Mouse (Mus musculus): ENCODE measurements around the gene Opcml. TPM values are rescaled to one million over a fixed set of nuclear protein-coding genes. Genes with fewer than 3 reads are reported as not detected.

Gene Opcml
- total RNA-seq, 2 experiments from 2014 or later = 235 to 266 TPM

DNA sequence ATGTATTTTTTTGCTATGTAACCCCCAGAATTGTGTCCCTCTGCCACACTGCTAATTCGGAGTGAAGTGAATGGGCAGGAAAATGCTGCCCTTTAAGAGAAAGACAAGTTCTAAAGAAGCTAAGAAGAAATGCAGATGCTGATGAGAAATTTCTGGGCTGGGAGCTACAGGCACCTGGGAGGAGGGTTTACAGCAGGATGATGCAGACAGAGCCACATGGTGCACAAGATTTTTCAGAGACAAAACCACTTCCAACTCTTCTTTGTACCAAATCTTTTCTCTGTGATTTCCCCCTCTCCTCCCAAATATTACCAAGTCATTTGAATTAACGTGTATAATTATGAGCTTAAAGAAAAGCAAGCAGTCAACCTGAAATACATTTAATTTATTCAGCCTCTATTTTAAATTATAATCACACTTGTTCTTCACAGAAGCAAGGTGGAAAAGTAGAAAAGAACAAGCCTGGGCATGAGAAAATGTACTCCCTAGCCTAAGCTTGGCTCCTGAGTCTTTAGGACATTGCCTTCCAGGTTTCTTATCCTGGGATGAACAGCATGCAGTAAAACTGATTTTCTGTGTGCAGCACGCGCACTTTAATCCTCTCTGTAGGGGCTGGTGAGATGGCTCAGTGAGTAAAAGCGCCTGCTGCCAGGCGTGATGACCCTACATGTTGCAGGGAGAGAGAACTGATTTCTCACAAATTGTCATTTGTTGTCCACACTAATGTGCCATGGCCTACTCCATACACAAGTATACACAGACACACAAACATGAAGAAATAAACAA lies 890.9 kb downstream of the Opcml start:
- DNase-seq (ENCODE audit: extremely low spot score in 1 of 2, low spot score in 1 of 2) = no peak

DNA sequence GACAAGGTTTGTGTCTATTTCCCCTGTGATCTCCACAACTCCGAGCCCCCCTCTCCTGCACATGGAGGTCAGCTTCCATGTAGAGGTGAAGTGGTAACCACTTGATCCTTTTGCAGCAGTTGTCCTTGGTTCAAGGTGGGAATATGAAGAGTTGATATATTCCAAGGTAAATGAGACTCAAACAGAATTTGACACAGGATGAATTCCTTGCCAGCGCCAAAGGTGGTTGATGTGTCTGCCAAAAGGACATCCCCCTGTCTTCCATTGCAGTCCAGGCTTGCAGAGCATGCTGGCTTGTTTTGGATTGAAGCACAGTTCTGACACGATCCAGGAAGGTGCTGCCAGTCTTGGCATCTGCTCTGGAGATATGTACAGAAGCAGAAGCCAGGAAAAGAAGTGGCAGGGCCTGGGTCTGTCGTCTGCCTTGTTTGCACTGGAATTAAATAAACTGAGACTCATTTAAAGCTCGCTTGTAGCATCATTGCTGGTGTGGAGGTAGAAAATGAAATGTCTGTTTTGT lies 893.4 kb downstream of the Opcml start:
- no peak for DNase-seq (ENCODE audit: extremely low spot score in 1 of 2, low spot score in 1 of 2)

DNA sequence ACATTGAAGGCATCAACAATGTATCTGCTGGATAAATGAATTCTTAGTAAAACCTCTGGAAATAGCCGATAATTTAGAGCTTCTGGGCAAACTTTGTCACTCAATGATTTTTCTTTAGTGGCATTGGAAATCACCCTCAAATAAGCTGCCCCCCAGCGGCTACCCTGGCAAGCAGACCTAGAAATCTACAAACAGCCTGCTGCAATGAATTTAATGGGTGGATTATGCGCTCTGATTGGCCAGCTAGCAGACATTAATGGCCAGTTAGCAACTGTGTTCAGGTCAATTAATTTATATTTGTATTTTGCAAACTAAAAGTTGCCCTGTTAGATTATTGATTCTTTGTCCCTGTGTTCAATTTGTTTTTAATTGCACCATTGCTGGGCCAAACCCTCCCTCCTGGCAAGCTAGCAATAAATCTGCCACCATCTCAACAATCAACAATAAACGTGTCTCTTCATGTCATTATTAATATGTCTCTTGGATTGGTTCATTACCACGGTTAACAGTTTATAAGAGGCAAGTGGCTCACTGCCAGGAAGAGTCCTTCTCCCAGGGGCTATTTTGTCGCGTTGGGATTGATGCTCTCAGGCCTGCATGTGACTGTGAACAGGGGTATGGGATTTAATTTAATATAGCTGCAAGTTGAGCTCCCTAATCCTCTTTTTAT lies 896.5 kb downstream of the Opcml start:
- DNase-seq (ENCODE audit: extremely low spot score in 1 of 2, low spot score in 1 of 2) = no peak

DNA sequence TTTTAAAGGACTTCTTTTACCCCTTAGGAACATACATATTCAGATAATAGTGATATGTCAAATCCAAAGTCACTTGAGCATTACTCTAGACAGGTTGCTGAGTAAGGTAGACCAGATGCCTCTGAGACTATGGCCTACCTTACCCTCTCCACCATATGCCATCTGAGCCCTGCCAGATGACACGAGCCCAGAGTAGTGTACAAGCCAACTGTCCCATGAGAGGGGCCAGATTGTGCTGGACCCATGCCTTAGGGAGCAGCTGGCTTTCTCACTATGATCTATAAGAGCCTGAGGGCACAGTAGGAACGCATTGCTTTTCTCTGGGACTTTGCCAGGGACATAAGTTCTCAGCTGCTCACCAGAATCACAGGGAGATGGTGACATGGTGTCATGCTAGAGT lies 899.6 kb downstream of the Opcml start:
- no peak for DNase-seq (ENCODE audit: extremely low spot score in 1 of 2, low spot score in 1 of 2)

DNA sequence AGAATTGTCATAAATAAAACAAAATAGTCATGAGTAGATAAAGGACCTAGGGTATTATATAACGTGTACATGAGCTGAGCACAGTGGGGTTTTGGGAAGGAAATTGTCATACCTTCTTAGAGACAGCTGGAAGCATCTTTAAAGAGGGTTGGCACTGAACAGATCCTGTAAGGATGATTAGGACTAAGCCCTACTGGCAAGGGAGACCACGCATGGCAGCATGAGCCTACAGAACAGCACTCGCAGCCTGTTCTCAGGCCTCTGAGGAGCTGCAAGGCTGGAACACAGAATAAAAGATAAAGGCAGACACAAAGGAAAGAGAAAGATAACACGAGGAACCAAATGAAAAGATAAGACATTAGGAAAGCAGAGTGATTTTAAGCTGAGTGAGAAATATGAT lies 915.2 kb downstream of the Opcml start:
- DNase-seq (ENCODE audit: extremely low spot score in 1 of 2, low spot score in 1 of 2) = no peak

DNA sequence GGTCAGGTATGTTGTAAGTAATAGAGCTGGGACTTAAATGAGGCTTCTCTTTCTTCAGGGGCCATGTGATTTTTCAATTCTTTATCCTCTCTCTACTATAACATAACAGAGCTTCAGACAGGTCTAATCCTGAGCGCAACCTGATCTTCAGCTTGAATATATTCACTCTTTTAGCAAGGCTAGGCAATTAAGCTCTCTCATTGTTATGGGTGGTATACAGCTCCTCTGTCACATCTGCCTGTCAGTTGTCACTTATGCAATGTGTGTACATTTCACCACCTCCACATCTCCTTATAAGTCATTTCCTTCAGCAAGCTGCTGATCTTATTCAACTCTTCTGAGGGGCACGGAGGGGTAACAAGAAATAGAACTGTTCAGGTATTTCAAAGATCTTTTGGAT lies 924.0 kb downstream of the Opcml start:
- no peak for DNase-seq (ENCODE audit: extremely low spot score in 1 of 2, low spot score in 1 of 2)

DNA sequence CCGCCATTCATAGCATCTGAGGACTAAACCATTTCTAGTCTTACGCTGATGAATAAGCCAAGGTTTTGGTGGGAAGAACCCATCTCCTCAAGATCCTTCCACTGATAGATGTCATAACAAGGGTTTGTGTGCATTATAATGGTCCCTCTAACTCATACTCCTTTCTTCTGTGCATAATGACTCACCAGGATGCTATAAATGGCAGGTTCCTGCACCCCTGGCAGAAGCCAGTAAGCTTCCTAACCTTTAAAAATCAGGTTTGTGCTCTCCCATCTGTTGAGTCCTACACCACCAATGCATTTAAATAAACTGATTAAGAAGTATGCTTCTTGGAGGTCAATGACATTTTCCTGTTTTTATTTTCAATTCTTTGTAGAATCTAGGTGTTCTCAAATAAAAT lies 929.6 kb downstream of the Opcml start:
- no peak for DNase-seq (ENCODE audit: extremely low spot score in 1 of 2, low spot score in 1 of 2)

DNA sequence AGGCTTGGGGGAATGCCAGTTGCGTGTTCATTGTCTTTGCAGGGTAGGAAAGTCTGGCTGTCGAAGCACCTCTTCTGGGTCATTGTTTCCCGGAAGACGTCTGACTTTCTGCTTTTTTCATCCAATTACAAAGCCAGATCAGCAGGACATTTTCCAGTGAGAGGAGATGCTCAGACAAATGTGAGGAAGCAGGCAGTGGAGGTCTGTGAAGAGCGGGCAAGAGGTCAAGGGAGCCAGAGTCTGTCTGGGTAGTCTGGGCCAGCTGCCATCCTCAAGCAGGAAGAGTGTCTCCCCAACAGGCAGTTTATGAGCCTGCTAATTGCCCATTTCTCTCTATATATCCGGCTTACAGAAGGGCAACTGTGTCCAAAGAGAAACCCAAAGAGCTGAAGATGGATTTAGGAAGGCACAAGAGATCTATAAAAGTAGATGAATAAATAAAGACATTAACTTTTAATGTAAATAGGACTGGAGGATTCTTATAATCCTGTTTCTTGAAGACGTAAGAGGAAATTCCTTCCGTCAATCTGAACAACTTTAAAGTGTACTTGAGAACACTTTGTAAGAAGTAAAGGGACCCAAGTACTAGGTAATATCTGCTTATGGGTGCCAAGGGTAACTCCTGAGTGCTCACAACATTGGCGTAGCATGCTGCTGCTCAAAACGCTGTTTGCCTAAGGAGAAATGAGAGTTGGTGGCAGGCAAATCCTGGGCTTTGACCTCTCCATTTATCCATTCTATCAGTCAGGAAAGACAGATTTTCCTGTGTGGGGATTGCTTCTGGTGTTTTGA lies 941.4 kb downstream of the Opcml start:
- no peak for DNase-seq (ENCODE audit: extremely low spot score in 1 of 2, low spot score in 1 of 2)

DNA sequence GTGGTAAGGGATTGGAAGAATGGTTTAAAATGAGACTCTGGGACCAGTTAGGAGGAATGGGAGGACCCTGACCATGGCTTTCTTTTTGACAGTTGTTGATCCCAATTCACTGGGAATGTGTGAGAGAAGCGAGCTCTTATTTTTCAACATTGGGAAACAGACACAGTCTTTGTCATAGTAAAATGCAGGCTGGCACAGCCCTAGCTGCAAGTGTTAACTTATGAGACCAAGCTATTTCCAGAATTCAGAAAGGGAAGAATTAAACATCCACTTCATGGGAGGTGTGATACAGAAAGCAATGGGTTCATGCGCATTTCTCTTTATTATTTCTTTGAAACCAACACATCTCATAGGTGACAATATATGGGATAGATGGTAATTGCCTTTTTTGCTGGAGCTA lies 947.4 kb downstream of the Opcml start:
- DNase-seq (ENCODE audit: extremely low spot score in 1 of 2, low spot score in 1 of 2) = no peak

DNA sequence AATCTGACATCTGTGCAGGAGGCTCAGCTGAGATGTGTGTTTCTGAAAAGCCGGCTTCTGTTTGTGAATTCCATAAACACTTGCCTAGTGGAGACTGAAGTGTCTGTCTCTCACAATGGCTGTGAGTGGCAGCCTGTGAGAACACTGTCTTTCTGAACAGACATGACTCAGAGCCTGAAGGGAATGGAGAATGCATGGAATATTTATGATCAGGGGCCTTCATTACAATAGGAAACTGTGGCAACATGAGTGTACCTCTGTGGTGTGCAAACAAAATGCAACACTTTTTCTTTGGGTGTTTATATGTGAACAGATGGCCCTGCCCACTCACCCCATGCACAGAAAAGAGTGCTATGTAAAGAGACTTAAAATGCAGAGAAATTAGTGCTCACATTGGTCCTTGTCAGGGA lies 947.9 kb downstream of the Opcml start:
- peak in 1 of 2 experiments; percentile 13 for DNase-seq (ENCODE audit: extremely low spot score in 1 of 2, low spot score in 1 of 2)

DNA sequence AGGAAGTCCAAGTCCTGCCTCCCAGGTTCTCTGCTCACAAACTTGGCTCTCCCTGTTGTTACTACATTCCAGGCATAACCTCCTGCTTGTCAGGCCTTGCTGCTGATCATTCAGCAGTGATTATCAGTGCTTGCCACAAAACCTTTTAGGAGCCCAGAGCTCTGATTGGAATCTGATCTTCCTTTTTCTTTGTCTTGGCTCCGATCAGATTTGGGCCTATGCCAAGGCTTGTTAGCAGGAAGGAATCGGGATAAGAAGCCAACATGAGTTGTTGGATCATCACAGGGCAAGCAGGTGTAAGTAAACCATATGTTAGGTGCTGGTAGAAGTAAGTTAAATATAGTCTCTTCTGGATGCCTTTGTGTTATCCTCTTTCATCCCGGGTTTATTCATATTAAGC lies 954.2 kb downstream of the Opcml start:
- no peak for DNase-seq (ENCODE audit: extremely low spot score in 1 of 2, low spot score in 1 of 2)

DNA sequence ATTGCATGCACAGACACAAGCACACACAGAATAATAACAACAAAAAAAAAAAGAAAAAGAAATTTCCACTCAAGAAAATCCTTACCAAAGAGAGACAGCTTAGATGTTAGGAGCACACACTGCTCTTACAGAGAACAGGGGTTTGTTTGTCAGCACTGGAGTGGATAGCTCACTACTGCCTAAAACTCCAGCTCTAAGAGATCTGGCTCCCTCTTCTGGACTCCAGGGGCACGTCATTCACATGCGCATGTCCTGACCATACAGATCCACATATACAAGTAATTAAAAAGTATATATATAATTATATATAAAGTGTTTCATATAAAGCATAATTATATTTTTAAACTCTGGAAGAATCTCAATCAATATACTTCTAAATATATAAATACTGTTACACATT lies 958.3 kb downstream of the Opcml start:
- no peak for DNase-seq (ENCODE audit: extremely low spot score in 1 of 2, low spot score in 1 of 2)

DNA sequence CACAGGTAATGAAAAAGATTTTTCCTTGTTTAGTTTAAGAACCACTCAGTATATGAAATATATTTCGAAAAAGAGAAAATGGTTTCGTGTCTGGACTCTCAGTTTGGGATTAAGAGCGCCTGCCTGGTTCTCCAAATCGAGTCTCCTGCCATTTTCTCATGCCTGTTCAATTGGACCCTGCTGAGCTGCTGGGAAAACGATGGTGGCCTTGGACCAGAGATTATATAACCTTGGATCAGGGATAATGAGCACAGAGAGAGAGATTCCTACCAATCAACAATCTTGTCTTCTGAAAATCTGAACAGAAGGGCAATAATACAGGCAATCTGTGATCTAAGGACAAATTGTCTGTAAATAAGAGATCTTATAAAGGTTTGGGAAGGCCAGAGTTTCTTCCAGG lies 962.3 kb downstream of the Opcml start:
- no peak for DNase-seq (ENCODE audit: extremely low spot score in 1 of 2, low spot score in 1 of 2)

DNA sequence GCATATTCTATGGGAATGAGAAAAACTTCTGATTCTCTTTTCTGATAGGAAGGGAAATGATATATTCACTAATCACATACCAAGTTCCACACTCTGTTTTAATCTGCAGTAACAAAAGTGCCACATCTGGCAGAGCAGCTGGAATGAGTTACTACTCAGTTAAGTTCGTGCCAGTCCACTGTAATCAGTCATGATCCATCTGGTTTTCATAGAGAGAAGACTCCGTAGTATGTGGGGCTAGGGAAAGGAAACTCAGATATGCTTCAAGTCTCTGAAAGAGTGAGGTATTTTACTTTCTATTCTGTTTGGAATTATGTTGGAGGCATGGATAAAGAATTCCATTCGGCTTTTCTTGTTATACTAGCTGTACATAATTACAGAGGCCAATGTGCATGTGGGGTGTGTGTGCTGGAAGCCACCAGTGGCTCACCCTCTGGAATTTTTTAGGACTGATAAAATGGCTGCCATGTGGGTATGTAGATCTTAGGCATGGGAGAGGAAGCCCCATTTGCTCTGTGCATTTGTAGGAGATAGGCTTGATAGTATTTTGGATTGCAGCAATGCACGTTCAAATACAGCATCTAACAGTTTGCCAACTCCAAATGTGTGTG lies 966.4 kb downstream of the Opcml start:
- no peak for DNase-seq (ENCODE audit: extremely low spot score in 1 of 2, low spot score in 1 of 2)

DNA sequence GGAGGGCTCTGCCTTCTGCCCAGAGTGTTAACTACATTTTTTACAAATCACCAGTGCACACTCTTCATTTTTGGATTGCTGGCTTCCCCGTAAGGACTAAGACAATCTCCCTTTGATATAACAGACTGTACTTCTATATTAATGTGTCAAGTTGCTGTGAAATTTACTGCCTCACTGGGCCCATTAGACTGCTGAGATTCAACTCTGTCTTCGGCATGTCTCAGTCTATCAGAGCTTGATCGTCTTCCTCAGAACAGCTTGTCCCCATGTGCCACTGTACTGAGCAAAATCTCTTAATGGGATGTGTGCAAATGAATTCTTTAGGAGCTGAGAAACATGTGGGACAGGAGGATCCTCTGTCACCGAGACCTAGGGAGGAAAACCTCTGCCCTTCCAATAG lies 970.9 kb downstream of the Opcml start:
- no peak for DNase-seq (ENCODE audit: extremely low spot score in 1 of 2, low spot score in 1 of 2)

DNA sequence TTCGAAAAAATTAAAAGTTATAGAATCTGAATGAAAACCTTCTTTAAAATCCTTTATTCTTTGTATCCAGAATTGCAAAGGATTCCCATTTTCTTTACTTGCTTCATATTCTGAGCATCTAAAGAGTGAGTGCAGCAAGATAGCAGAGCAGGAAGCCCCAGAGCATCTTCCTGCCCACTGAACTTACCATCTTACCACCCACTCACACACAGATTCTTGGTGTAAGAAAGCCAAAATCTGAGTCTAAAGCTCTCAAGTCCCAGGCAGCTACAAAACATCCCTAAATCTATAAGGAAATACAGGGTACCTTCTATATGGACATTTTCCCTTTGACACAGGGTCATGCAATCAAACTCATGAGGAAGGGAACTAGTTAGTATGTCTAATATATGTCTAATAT lies 973.6 kb downstream of the Opcml start:
- DNase-seq (ENCODE audit: extremely low spot score in 1 of 2, low spot score in 1 of 2) = no peak

DNA sequence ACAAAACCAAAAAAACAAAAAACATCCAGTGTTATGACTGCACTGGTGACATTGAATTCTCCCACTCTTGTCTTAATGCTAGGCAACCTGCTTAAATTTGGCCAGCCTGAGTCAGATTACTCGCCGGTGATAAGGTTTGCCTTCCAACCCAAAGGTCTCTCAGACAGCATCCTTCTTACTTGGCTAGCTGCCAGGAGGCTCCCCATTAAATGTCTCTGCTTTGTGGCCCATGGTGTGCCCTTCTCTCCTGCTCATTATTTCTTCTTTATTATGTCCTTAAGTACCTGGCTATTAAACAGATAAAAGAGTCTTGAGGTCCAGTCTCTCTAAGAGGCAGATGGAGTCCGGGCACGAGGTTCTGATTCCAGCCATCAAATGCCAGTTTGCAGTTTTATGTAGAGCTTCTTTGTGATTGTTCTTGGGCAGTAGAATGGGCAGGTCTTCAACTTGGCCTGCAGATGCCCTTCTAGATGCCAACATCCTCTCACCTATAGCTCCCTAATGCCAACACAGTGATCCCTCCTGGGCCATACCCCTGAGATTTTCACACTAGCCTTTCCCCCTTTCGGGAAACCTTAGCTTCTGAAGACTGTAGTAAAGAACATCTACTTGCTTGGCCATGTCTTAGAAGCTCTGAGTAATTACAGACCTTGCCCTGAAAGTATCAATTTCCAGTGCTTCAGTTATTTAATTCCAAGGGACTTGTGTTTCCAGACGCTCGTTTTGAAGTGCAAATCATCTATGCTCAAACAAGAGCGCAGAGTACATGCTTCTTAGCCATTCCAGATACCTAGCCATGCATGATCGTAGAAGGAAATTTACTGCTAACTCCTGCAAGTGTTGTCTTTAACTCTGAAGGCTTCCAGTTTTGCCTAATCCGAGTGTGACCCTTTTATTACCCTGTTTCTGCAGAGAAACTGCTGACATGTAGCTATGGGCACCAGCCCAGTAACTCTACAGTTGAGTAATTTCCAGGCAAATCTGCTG lies 986.2 kb downstream of the Opcml start:
- no peak for DNase-seq (ENCODE audit: extremely low spot score in 1 of 2, low spot score in 1 of 2)

DNA sequence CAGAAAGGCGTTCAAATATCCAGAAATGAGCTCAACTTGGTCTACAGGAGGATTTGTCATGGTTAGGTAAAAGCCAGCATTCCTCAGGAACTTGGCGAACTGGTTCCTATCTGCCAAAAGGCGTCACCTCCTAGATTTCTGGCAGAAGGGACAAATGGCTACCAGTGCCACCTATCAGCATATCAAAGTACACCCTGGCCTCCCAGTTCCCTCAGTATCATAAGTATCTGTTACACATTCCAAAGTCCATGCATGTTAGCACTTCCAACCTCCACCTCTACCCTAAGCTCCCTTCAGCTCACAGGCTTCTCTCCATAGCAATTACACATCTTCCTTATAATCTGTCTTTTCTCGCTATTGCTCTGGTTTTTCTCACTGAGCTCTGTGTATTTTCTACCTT lies 993.3 kb downstream of the Opcml start:
- no peak for DNase-seq (ENCODE audit: extremely low spot score in 1 of 2, low spot score in 1 of 2)

DNA sequence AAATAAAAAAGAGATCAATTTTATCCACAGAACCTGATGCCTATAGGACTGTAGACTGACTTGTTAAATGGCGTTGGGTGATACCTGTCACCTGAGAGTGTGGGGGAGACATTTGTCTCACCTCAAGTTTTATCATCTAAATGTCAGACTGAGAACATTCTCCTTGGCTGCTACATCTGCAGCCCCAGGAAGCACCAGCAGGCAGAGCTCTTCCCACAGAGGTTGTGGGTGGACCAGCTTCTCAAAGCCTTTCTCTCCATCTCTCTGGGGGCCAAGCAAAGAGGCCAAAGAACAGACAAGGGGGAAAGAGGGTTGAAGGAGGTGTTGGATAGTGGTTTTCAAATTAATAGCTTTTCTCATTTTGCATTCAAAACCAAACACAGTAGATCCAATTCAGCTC lies 998.9 kb downstream of the Opcml start:
- no peak for DNase-seq (ENCODE audit: extremely low spot score in 1 of 2, low spot score in 1 of 2)

DNA sequence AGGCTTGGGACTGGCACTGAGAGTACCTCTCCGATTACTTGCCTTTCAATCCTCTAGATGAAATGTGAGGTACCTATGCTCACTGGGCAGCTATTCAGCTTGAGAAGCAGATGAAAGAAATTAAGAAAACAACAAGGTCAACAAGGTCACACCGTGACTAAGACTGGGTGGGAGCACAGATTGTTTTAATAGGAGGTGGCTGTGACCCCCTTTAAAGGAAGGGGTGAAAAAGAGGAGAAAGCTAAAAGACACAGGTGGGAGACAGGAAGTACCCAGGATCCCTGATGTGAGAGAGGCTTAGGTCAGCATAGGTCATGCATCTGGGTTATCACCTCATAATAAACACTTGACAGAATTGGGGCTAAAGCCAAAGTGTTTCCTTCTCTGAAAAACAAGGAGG lies 1009.5 kb downstream of the Opcml start:
- DNase-seq (ENCODE audit: extremely low spot score in 1 of 2, low spot score in 1 of 2) = no peak

All from layer of hippocampus, postnatal 25 days (tissue).